Mouse (Mus musculus): Measurements from ENCODE around the gene Uqcrfs1.

The Uqcrfs1 gene

DNA sequence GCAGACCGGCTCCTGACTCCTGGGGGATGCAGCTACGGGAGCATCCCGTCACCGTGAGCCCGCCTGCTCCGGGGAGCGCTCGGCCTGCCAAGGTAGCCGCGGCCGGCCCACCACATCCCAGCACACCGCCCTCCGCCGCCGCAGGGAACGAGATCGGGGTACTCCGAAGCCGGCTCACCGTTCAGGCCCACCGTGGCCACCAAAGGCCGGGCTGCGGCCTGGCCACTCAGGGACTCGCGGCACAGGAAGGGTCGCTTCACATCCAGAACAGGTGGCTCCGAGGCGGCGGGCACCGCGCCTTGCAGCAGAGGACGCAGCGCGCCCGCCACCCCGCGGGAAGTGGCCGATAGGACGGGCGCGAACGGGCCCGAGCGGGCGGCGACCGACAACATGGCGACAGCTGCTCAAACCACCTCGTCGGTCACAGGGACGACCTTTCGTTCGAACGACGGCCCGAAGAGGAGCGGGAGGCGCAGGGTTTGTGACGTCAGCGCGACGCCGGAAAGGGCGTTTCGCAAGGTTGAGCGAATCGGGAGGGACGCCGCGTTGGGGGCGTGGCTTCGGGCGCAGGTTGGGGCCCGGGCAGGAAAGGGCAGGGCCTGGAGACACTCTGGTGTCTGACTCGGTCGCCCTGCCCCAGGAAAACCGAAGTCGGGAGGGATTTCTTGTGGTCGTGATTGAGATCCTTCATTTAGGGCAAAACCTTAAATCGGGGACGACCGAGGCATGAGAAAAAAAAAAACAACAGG lies at the start of gene Uqcrfs1:
Gene Uqcrfs1, minus strand, starts transcription at position 507 of the 749 bp plus-strand sequence.
- peak; percentile 99 for DNase-seq

DNA sequence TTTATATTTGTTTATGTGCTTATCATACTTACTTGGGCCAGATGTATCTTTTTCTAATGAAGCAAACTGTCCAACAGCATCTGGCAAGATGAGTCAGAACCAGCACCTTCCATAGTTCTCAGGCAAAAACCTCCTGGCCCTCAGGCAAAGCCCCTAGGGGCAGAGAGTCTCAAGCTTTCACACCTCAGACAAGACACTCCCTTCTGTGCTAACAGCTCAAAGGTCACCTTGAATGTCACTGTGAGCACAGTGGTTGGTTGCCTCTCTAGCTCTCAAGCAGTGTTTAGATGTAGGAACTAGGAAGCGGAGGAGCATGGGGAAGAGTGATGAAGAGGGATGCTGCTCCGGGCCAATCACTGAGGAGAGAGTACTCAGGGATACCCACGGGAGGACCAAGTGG lies 40.6 kb upstream of the Uqcrfs1 start:
- no peak for DNase-seq

DNA sequence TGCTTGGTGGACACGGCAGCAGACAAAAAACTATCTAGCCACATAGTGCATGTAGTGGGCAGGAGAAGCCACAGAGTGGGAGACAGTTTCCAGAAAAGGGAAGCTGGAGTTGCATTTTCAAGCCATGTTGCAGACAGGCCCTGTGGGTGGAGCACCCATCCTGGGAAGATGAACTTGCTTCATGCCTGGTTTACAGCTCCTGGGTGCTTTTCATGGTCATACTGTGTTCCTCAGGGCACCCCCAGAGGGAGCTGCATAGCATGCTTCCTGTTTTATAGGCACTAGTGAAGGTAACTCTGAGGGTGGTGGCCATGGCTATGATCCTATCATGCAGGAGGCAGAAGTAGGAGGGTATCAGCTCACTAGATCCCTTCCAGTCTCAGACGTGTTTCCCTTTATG lies 37.4 kb upstream of the Uqcrfs1 start:
- peak; percentile 6 for DNase-seq

DNA sequence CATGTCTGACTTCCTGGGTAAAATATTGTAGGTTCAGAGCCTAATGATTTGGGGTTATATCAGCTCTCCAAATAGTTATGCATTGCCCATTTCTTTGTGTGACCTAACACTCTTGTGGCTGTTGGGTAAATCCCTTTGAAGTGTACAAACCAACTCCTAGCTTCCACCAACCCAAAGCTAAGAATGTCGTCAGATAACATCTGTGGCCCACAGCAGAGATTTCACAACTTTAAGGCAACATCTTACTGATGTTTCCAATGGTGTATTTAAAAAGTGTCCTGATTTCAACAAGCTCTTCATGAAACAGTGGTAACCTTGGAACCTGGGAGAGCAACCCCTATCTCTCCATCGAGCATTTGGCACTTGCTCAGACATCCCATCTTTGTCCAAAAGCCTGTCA lies 33.6 kb upstream of the Uqcrfs1 start:
- DNase-seq: no peak

DNA sequence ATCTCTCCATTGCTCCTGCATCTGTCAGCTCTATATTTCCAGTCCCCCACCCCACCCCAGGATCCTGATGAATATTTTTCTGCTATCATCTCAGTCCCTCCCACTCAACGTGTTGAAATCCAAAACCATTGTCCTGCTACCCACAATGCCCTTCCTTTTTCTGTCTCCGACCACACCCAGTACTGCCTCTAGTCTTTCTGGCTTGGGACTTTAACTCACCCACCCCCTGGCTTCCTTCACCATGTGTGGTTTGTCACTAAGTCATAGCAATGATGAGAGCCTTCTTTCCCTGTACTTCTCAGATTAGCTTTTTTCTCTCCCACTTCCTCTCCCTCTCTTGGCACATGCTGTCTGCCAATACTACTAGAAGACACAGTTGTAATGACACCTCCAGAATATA lies 31.7 kb upstream of the Uqcrfs1 start:
- DNase-seq: no peak

DNA sequence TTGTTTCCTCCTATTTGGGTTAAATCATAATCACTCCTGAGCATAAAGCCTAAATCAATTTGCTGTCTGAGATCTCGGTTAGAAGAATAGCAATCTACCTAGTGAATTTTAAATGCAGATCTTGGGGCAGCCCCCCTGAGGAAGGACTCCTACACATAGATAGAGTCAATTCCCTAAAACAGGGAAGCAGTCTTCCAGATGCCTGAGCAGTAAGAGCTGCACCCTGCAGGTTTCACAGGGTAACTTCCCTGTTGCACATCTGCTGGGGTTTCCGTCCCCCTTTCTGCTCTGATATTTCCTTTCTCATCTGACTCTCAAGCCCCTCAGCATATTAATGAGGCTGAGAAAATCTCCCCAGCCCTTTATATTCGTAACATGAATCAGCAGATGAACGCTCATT lies 27.8 kb upstream of the Uqcrfs1 start:
- no peak for DNase-seq

DNA sequence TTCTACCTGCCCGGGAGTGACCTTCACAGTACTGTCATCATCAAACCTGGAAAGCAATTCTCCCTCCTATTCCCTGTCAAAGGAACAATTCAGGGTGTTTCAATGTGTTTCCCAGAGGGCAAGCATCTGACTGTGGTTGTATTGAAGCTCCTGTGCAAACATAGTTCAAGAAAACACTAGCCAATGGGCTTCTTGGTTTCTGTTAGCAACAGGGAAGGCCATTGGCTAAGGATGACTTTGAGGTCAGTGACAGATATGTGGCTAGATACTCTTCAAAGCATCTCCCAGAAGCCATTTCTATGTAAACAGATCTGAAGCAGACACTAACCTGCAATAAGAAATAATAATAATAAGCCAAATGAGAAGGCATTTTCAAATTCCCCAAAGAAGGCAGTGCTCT lies 25.0 kb upstream of the Uqcrfs1 start:
- no peak for DNase-seq

DNA sequence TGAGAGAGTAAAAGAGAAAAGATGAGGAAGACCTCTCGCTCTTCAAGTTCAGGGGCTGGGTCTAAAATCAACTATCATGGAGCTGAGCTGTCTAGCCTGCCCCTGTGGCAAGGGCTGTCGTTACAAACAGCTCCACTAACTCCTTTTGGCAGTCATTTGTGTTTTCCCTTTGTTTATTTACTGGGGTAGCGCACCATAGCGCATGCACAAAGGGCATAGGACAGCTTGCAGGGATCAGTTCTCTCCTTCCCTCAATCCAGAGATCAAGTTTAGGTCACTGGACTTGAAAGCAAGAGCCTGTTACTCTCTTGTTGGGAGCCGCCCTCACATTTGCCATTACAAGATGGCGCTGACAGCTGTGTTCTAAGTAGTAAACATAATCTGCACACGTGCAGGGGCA lies 22.4 kb upstream of the Uqcrfs1 start:
- no peak for DNase-seq

DNA sequence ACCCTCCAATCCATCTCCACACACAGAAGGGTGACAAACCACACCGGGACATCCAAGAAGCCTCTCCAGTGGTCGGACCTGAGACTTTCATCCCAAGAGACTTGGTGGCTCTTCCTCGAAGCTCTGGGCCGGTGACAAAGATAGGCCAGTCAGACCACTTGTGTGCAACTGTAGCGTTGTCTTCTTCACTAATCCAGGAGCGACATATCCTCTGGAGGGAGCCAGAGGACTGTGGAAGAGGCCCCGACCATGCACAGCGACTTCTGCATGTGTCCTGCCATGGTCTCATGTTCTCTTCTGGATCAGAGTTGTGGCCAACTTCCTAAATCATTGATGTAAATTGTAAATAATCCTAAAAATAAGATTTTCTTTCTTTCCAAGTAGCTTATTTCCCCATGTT lies 21.6 kb upstream of the Uqcrfs1 start:
- DNase-seq: peak; percentile 19

DNA sequence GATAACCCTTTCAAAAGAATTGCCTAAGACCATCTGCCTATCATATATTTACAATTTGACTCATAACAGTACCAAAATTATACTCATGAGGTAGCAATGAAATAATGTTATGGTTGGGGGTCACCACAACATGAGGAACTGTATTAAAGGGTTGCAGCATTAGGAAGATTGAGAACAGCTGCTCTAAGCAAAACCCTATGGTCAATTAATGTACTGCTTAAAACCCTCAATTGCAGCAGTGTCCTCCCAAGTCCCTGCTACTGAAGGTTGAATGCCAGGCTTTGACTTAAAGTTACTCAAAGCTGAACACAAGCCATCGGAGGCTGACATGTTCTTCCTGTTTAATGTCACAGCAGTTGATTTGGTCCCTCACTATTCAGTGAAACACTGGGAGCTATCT lies 15.4 kb upstream of the Uqcrfs1 start:
- no peak for DNase-seq

DNA sequence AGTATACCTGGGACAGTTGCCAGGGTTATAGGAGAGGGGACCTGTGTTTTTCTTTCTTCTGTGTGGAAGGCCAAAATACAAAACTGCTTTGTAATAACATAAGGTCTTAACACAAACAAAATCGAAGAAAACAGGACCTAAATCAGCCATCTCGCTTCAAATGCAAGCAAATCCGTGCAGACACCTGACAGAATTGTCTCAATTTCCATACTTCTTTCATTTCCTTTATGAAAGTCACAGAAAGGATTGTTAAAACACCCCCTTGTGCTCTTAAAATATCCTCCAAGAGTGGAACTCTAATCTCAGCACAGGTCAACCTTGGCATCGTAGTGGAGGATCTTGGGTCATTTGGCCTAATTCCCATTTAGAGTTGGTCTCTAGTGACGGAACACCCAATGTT lies 14.9 kb upstream of the Uqcrfs1 start:
- no peak for DNase-seq

DNA sequence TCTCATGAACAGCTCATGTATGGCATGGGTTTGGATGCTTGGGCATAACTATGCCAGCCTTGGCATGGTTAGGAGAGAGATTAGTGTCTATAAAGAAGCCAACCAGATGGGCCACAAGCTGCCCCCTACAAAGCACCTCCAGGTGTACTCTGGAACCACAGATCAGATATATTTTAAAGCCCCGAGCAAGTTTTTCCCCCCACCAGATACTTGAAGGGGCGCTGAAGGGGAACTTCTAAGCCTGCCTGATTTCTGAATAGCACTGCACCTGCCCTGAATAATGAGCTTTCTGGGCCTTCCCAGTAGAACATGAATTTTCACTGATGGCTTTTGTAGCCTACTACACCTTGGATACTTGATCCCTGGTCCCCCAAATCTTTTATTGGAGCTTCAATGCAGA lies 12.6 kb upstream of the Uqcrfs1 start:
- DNase-seq: no peak

DNA sequence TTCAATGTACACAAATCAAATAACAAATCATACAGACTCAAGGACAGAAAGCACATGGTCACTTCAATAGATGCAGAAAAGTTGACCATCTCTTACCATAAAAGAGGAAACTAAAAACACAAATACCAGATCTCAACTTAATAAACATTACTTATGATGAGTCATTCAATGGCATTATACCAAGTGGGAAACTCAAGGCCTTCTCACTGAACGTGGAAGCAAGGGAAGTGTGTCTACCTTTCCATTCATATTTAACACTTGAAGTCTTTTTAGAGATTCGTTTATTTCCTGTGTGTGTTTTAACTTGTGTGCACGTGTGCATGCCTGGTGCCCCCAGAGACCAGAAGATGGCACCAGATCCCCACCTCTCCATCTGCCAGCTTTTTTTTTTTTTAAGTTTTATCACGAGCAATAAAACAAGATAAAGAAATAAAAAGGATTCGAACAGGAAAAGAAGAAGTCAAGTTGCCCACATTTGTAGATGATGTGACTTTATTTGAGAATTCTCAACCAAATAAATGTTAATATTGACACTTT lies 8.0 kb upstream of the Uqcrfs1 start:
- no peak for DNase-seq

DNA sequence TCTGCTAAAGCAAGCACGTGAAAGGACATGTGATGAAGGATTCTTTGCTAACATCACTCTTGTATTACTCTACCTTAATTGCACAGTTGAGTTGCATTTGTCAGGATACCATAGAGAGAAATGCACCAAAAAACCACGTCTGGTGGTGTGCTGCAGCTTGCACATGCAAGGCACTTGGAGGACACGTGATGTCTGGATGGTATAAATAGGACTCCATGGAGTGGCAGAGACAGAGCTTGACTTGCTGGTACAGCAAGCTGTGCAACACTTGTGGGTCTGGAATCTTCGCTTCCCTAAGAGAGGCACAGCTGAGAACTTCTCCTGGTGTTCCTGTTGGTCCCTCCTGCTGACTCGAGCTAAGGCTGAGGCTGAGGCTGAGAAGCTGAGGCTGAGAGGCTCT lies 4.2 kb upstream of the Uqcrfs1 start:
- DNase-seq: no peak

DNA sequence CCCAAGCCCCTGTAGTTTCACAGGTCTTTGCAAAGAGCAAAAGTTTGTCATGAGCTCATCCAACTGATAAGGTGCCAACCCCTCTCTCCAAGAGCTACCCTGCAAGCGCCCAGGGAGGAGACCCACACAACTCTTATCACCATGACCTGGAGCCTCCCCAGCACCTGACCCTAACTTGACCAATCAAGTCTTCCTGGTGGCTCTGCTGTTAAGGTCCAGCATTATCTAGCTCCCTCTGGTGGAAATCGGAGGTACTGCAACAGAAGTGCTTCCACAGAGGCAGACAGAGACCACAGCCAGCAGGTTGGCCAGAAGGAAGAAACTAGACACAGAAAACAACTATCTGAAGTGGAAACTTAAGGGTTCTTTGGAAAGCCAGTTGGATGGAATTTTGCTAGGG lies 3.7 kb upstream of the Uqcrfs1 start:
- DNase-seq: peak; percentile 83

DNA sequence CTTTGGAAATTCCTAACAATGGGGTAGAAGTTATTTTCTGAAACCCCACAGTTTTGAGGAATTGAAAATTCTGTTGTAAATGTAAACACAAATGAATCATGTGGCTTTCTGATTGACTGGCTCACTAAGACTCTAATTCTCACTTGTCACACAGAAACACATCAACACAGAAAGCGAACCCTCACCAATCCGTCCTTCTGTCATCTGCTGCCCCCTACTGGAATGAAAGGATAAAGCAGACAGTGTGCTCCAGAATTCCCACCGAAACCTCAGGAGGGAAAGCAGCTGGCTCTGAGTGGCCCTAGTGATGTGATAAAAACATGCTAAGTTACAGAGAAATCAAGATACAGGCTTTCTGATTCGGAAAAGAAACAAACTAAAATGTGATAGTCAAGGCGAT lies 14.4 kb downstream of the Uqcrfs1 start:
- DNase-seq: peak; percentile 23

DNA sequence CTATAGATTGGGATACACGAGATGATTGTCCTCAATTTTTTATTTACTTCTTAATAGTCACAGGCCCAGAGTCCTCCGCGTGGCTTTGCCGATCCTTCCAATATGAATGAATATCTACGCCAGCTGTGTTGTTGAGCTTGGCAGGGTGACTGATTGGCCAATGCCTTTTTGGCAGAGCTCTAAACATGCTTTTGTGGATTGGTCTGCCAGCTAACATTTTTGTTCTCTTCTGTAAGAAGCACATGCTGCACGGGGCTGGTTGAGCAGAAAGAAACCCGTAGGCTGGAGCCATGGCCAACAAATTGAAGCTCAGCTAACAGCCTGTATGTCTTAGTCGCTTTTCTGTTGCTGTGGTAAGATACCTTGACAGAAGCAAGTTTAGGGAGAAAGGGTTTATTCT lies 20.2 kb downstream of the Uqcrfs1 start:
- DNase-seq: no peak

DNA sequence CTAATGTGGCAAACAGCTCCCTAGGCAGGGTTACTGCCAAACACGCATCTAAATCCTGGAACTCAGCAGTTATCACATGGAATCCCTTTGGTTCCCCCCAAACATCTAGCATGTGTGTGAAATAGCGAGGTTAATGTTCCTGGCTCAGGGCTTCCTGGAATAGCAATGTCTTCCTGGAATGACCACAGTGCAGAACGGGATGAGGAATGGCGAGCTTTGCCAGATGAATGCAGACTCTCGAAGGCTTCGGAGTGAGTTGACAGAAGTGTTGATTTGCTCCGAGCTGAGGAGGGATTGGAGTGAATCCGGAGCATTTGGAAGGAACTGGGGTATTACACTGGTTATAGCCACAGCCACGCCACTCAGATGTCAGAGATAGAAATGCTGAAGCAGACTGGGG lies 21.2 kb downstream of the Uqcrfs1 start:
- no peak for DNase-seq

DNA sequence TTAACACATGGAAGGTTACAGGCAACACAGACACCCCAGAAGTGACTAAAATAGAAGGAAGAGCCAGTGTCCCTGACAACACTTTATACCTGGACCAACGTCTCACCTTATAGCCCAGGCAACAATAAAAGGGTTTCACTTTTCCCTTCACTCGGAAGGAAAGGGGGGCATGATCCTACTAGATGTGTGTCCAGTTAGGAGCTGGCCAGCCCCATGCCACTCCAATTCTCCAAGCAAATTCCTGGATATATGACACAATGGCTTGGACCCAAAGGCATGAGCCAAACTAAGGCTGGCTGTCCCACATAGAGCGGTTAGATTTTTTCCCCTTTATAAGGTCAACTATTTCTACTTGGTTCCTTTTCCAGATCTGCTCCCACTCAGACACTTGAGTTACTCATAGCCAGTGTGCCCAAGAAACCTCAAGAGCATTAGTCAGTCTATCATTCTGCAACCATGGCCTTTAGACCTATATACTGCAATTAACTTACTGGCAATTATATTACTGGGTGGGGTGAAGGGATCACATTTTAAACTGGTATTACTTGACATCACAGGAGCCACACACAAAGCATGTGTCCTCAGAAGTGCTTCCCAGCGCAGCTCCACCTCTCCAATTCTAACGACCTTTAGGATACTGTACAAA lies 21.8 kb downstream of the Uqcrfs1 start:
- no peak for DNase-seq

DNA sequence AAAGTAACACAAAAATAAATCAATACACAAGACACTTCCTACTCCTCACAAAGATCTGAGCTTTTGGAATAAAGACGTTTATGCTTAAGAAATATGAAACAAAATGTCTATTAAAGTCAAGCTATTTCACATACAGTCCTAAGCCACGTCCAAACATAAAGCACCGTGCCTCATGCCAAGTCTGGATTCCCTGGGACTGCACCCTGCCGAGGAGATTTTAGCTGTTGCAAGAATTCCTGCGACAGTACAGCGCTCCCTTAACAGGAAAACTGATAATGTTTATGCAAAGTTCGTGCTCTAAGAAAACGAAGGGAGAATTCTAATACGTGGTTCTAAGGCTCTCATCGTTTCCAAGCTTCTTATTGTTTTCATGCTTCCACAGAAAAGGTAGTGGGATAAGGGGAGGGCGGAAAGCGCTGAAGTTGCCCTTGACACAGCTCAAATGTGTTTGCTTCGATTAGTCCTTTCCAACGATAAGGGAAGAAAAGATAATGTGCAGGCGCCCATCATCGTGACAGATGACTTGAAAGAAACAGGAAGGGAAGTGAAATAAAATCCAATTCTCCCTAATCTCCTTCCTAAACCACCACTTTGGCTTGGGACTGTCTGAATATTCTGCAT lies 23.8 kb downstream of the Uqcrfs1 start:
- peak; percentile 7 for DNase-seq

DNA sequence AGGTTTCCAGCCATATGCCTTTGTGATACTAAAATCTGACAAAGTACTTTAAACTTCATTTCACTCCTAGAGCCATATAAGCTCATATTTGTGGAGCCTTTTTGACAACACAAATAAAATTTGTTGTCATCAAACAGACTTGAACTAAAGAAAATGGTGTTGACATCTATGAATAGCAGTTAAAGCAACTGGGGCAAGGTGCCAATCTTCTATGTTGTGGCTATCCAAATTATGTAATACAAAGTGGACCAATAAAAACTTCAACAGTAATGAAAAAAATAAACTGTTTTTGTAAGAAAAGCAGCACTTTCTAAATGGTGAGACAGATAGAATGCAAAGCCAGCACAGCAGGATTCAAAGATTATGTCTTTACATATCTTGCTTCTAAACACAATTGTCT lies 27.0 kb downstream of the Uqcrfs1 start:
- DNase-seq: no peak

DNA sequence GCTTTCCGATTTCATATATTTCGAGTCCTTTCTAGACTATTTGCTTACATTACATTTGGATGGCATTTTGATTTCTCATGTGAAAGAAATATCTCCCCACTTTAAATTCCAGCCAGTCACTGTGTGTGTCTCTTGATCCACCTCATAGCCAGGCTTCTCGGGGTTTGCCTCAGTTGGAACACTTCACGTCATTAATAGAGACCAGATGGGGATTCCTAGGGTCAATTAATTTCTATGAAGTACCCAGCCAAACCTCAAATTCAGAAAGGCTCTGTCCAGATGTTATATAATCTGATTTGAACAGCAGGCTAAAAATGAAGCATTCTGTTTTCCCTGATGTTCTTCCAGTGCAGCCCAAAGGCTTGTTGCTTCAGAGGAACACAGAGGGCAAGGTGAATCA lies 37.5 kb downstream of the Uqcrfs1 start:
- no peak for DNase-seq

DNA sequence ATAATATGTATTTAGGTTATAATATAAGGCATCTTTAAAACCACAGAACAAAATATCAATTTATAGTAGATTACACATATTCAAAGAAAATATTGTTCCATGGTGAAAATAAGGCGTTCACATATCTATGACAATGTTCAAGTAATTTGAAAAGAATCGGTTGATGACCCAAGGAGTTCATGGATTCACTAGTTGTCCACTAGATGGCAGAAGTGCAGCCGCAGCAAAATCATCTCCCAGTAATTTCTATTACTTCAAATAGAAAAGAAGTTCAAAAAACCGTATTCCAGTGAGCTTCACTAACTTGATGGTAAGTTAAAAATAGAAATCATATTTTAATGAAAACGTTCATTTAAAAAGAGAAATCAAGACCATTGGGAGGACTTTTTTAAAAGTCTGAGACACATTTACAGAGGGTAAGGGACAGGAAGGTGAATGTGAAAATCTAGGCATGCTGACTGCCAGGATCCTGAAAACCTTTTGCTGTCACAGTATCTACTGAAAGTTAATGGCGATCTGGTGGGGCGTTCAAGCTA lies 43.2 kb downstream of the Uqcrfs1 start:
- DNase-seq: no peak

Data from liver (tissue).